Mouse (Mus musculus): ENCODE results near the gene Afg1l. TPM values are rescaled to one million over a fixed set of nuclear protein-coding genes. Genes with fewer than 3 reads are reported as not detected.

The Afg1l gene
- polyA plus RNA-seq, 1 experiment from 2014 or later: 9.4 TPM

GRCm38 (mm10) chr10:42355980-42356379 lies 122.4 kb downstream of the Afg1l start:
- Histone ChIP-seq H3K36me3 (ENCODE audit: control insufficient read depth, insufficient read depth) (peaks cover 12% of the 10 kb centered on the region), H3K4me1 (replicated peaks; ENCODE audit: control insufficient read depth, insufficient read depth, low read length) (no peaks in the 10 kb centered on the region), H3K27ac (ENCODE audit: low read depth, low read length) (no peak overlapping the region), H3K9me3 (ENCODE audit: control insufficient read depth) (no peaks in the 10 kb centered on the region), H3K9ac (ENCODE audit: low read depth, low read length) (no peak overlapping the region), H3K27me3 (replicated peaks; ENCODE audit: control insufficient read depth, insufficient read depth, low read length) (no peaks in the 10 kb centered on the region), H3K4me3 (ENCODE audit: low read depth, low read length) (no peak overlapping the region), H3K4me2 (replicated peaks; ENCODE audit: low read depth) (no peak overlapping the region)
- no peak for ATAC-seq
- WGBS: 65% methylated on average over 3 of the region's 3 CpGs
- peak; percentile 60 for TF ChIP-seq CTCF (IDR thresholded peaks at IDR 0.05; ENCODE audit: low read depth)

GRCm38 (mm10) chr10:42347986-42348385 lies 130.4 kb downstream of the Afg1l start:
- no peak for ATAC-seq
- 42% methylated on average over 5 of the region's 5 CpGs for WGBS
- Histone ChIP-seq H3K9me3 (ENCODE audit: control insufficient read depth) (no peaks in the 10 kb centered on the region), H3K4me2 (replicated peaks; ENCODE audit: low read depth) (no peak overlapping the region), H3K4me3 (ENCODE audit: low read depth, low read length) (no peak overlapping the region), H3K27ac (ENCODE audit: low read depth, low read length) (no peak overlapping the region), H3K4me1 (replicated peaks; ENCODE audit: control insufficient read depth, insufficient read depth, low read length) (no peaks in the 10 kb centered on the region), H3K36me3 (ENCODE audit: control insufficient read depth, insufficient read depth) (no peaks in the 10 kb centered on the region), H3K9ac (ENCODE audit: low read depth, low read length) (no peak overlapping the region), H3K27me3 (replicated peaks; ENCODE audit: control insufficient read depth, insufficient read depth, low read length) (no peaks in the 10 kb centered on the region)
- no peak for TF ChIP-seq CTCF (IDR thresholded peaks at IDR 0.05; ENCODE audit: low read depth)

- no peak for TF ChIP-seq CTCF (IDR thresholded peaks at IDR 0.05; ENCODE audit: low read depth)
- no peak overlapping the region for H3K4me3 ChIP-seq (ENCODE audit: low read depth, low read length)
- no peaks in the 10 kb centered on the region for H3K9me3 ChIP-seq (ENCODE audit: control insufficient read depth)
- H3K4me1 ChIP-seq (replicated peaks; ENCODE audit: control insufficient read depth, insufficient read depth, low read length): no peaks in the 10 kb centered on the region
- H3K9ac ChIP-seq (ENCODE audit: low read depth, low read length): no peak overlapping the region
- 75% methylated on average over 5 of the region's 5 CpGs for WGBS
- H3K36me3 ChIP-seq (ENCODE audit: control insufficient read depth, insufficient read depth): no peaks in the 10 kb centered on the region
- no peak overlapping the region for H3K27ac ChIP-seq (ENCODE audit: low read depth, low read length)
- no peaks in the 10 kb centered on the region for H3K27me3 ChIP-seq (replicated peaks; ENCODE audit: control insufficient read depth, insufficient read depth, low read length)
- ATAC-seq: no peak
- H3K4me2 ChIP-seq (replicated peaks; ENCODE audit: low read depth): no peak overlapping the region
Measured at GRCm38 (mm10) chr10:42347127-42347526, 131.2 kb downstream of the Afg1l start.

GRCm38 (mm10) chr10:42346179-42346877 lies 132.0 kb downstream of the Afg1l start:
- Histone ChIP-seq H3K36me3 (ENCODE audit: control insufficient read depth, insufficient read depth) (no peaks in the 10 kb centered on the region), H3K27me3 (replicated peaks; ENCODE audit: control insufficient read depth, insufficient read depth, low read length) (no peaks in the 10 kb centered on the region), H3K9ac (ENCODE audit: low read depth, low read length) (no peak overlapping the region), H3K4me2 (replicated peaks; ENCODE audit: low read depth) (no peak overlapping the region), H3K4me1 (replicated peaks; ENCODE audit: control insufficient read depth, insufficient read depth, low read length) (no peaks in the 10 kb centered on the region), H3K4me3 (ENCODE audit: low read depth, low read length) (no peak overlapping the region), H3K9me3 (ENCODE audit: control insufficient read depth) (no peaks in the 10 kb centered on the region), H3K27ac (ENCODE audit: low read depth, low read length) (no peak overlapping the region)
- 83% methylated on average over 12 of the region's 12 CpGs for WGBS
- no peak for TF ChIP-seq CTCF (IDR thresholded peaks at IDR 0.05; ENCODE audit: low read depth)
- no peak for ATAC-seq

- Histone ChIP-seq H3K9ac (ENCODE audit: low read depth, low read length) (no peak overlapping the region), H3K4me2 (replicated peaks; ENCODE audit: low read depth) (no peak overlapping the region), H3K27ac (ENCODE audit: low read depth, low read length) (no peak overlapping the region), H3K27me3 (replicated peaks; ENCODE audit: control insufficient read depth, insufficient read depth, low read length) (no peaks in the 10 kb centered on the region), H3K4me3 (ENCODE audit: low read depth, low read length) (no peak overlapping the region), H3K9me3 (ENCODE audit: control insufficient read depth) (no peaks in the 10 kb centered on the region), H3K4me1 (replicated peaks; ENCODE audit: control insufficient read depth, insufficient read depth, low read length) (no peaks in the 10 kb centered on the region), H3K36me3 (ENCODE audit: control insufficient read depth, insufficient read depth) (peaks cover 6% of the 10 kb centered on the region; the same call in 1 of the 2 replicates)
- no peak for TF ChIP-seq CTCF (IDR thresholded peaks at IDR 0.05; ENCODE audit: low read depth)
- WGBS: 61% methylated on average over 5 of the region's 5 CpGs
- no peak for ATAC-seq
Measured at GRCm38 (mm10) chr10:42342714-42343113, 135.7 kb downstream of the Afg1l start.

GRCm38 (mm10) chr10:42341815-42342457 lies 136.4 kb downstream of the Afg1l start:
- H3K36me3 ChIP-seq (ENCODE audit: control insufficient read depth, insufficient read depth): peaks cover 6% of the 10 kb centered on the region; the same call in 1 of the 2 replicates
- no peaks in the 10 kb centered on the region for H3K9me3 ChIP-seq (ENCODE audit: control insufficient read depth)
- ATAC-seq: 0 out of 2 replicates have a peak, but pooled peaks have one; percentile 43
- H3K4me1 ChIP-seq (replicated peaks; ENCODE audit: control insufficient read depth, insufficient read depth, low read length): no peaks in the 10 kb centered on the region
- H3K4me2 ChIP-seq (replicated peaks; ENCODE audit: low read depth): no peak overlapping the region
- TF ChIP-seq CTCF (IDR thresholded peaks at IDR 0.05; ENCODE audit: low read depth): no peak
- no peaks in the 10 kb centered on the region for H3K27me3 ChIP-seq (replicated peaks; ENCODE audit: control insufficient read depth, insufficient read depth, low read length)
- H3K9ac ChIP-seq (ENCODE audit: low read depth, low read length): no peak overlapping the region
- no peak overlapping the region for H3K27ac ChIP-seq (ENCODE audit: low read depth, low read length)
- no peak overlapping the region for H3K4me3 ChIP-seq (ENCODE audit: low read depth, low read length)
- 54% methylated on average over 11 of the region's 11 CpGs for WGBS
